Mouse (Mus musculus): ENCODE results near the gene Glycam1.

Gene Glycam1

DNA sequence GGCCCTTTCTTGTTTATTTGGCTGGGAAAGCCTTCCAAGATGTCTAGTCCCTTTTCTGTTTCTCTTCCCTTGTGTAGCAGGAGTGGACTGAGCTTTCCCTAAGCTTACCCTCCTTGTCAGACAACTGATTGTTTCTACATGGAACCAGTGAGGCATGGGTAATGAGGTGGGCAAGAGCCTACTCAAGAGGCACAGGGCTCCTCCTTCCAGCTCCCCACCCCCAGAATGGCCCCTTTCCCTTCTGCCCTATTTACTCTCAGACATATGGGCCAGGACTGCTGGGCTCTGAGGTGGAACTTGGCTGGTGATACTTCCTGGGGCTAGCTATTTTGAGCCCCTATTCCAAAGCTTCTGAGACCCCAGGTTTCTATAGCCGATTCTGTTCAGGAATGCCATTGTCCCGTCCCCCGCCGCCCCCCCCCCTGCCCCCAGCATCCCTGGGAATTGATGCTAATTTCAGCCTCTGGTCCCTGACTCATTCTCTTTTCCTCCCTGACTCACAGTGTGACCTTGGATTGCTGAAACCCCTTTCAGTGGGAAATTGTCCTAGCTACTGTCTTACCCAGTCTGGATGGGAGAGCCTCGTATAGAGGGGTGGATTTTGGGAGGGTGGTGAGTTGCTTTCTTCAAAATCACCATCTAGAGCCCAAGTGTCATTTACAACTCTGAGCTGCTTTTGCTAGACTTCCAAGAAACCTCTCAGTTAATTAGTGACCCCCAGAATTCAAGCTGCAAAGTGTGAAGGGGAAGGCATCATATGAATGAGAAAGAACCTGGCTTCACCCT, 46.1 kb downstream of the Glycam1 start:
- no peak for DNase-seq

GRCm38 (mm10) chr15:103514914-103515313, 50.0 kb downstream of the Glycam1 start:
- DNase-seq = no peak

DNA sequence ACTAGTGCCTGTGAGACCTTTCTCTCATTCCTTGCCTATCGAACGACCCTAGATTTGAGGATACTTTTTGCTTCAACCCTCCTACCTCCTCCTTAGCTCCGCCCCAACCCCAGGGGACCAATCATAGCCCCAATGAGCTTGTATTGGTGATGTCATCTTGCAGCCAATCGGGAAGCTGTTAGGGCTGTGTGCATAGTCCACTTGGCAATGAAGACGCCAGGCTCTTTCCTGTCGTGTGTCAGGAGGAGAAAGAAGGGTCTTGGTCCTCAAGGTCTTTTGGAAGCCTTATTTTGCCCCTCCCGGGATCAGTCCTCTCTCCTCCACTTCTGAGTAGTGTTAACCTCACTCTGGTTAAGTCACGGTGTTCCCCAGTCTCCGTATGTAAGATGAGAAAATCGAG, 50.8 kb downstream of the Glycam1 start:
- peak; percentile 55 for DNase-seq

GRCm38 (mm10) chr15:103513621-103514031, 51.3 kb downstream of the Glycam1 start:
- no peak for DNase-seq

All from liver (tissue).